Mouse (Mus musculus) right cerebral cortex, postnatal 10 days (tissue): ENCODE data around the gene Jam3.
"Not testable (repeated sequence)": the region's sequence is repeated elsewhere in the genome, so short reads cannot be mapped to it uniquely, and the experiment has no call there.

Experiments used
- DNase-seq, 2 experiments: peaks; one replicate each; pipeline ENCODE4 v3.0.0; 2021; ENCODE audit warnings: low spot score in 2 of 2

Jam3 gene

GRCm38 (mm10) chr9:27170726-27171125 lies 15.5 kb upstream of the Jam3 start:
- DNase-seq: no peak

- no peak for DNase-seq
Measured at GRCm38 (mm10) chr9:27166981-27167380, 11.8 kb upstream of the Jam3 start.

GRCm38 (mm10) chr9:27165596-27165995 lies 10.4 kb upstream of the Jam3 start:
- no peak for DNase-seq

- no peak for DNase-seq
Measured at GRCm38 (mm10) chr9:27164957-27165356, 9.7 kb upstream of the Jam3 start.

- not testable (repeated sequence) for DNase-seq
Measured at GRCm38 (mm10) chr9:27163661-27164060, 8.4 kb upstream of the Jam3 start.

- no peak for DNase-seq
Measured at GRCm38 (mm10) chr9:27153861-27154260, 1.4 kb downstream of the Jam3 start.

GRCm38 (mm10) chr9:27149836-27150235 lies 5.4 kb downstream of the Jam3 start:
- no peak for DNase-seq

GRCm38 (mm10) chr9:27148631-27149471 lies 6.4 kb downstream of the Jam3 start:
- peak in 1 of 2 experiments; percentile 35 for DNase-seq

GRCm38 (mm10) chr9:27147946-27148345 lies 7.3 kb downstream of the Jam3 start:
- DNase-seq: no peak

GRCm38 (mm10) chr9:27146826-27147225 lies 8.4 kb downstream of the Jam3 start:
- DNase-seq: no peak

- no peak for DNase-seq
Measured at GRCm38 (mm10) chr9:27144996-27145395, 10.2 kb downstream of the Jam3 start.

- DNase-seq: no peak
Measured at GRCm38 (mm10) chr9:27144271-27144840, 10.9 kb downstream of the Jam3 start.

- DNase-seq: no peak
Measured at GRCm38 (mm10) chr9:27140432-27141065, 14.7 kb downstream of the Jam3 start.

- no peak for DNase-seq
Measured at GRCm38 (mm10) chr9:27136651-27137050, 18.6 kb downstream of the Jam3 start.

- DNase-seq: no peak
Measured at GRCm38 (mm10) chr9:27135372-27135771, 19.8 kb downstream of the Jam3 start.

GRCm38 (mm10) chr9:27134410-27134809 lies 20.8 kb downstream of the Jam3 start:
- DNase-seq: peak in 1 of 2 experiments; percentile 54

- no peak for DNase-seq
Measured at GRCm38 (mm10) chr9:27128629-27129028, 26.6 kb downstream of the Jam3 start.

GRCm38 (mm10) chr9:27126543-27126942 lies 28.7 kb downstream of the Jam3 start:
- DNase-seq: no peak

GRCm38 (mm10) chr9:27125450-27125849 lies 29.8 kb downstream of the Jam3 start:
- no peak for DNase-seq

GRCm38 (mm10) chr9:27123947-27124346 lies 31.3 kb downstream of the Jam3 start:
- no peak for DNase-seq

- DNase-seq: no peak
Measured at GRCm38 (mm10) chr9:27122963-27123362, 32.3 kb downstream of the Jam3 start.

- no peak for DNase-seq
Measured at GRCm38 (mm10) chr9:27122076-27122475, 33.1 kb downstream of the Jam3 start.

- no peak for DNase-seq
Measured at GRCm38 (mm10) chr9:27121254-27121653, 34.0 kb downstream of the Jam3 start.
